Mouse (Mus musculus) midbrain, embryonic 12.5 days (tissue): ENCODE measurements around the gene Irs2. TPM values are rescaled to one million over a fixed set of nuclear protein-coding genes. Genes with fewer than 3 reads are reported as not detected.

Experiments
- ATAC-seq: fragments of 200-750 bp; cut with Nextera tagmentation; 2 replicates; pipeline ENCODE4 v1.8.0; 2017; ENCODE audit warnings: low read depth, moderate TSS enrichment, moderate library complexity; ENCODE audit not compliant: low FRiP score
- H3K27ac ChIP-seq: fragments of 300-500 bp; sonication (generic); replicated peaks from 2 replicates; pipeline ENCODE4 v1.5.1; 2016; ENCODE audit warnings: mild to moderate bottlenecking
- H3K27me3 ChIP-seq: fragments of 300-500 bp; sonication (generic); 2 replicates; pipeline ENCODE4 v1.6.1; 2016; ENCODE audit warnings: mild to moderate bottlenecking
- H3K36me3 ChIP-seq: fragments of 300-500 bp; sonication (generic); 2 replicates; pipeline ENCODE4 v1.6.1; 2016
- H3K4me1 ChIP-seq: fragments of 300-500 bp; sonication (generic); 2 replicates; pipeline ENCODE4 v1.6.1; 2016
- H3K4me2 ChIP-seq: fragments of 300-500 bp; sonication (generic); replicated peaks from 2 replicates; pipeline ENCODE4 v1.6.1; 2016; ENCODE audit warnings: mild to moderate bottlenecking, moderate library complexity
- H3K4me3 ChIP-seq: fragments of 300-500 bp; sonication (generic); 2 replicates; pipeline ENCODE4 v1.5.1; 2016; ENCODE audit warnings: mild to moderate bottlenecking
- H3K9ac ChIP-seq: fragments of 300-500 bp; sonication (generic); replicated peaks from 2 replicates; pipeline ENCODE4 v1.6.1; 2016; ENCODE audit warnings: mild to moderate bottlenecking, moderate library complexity
- H3K9me3 ChIP-seq: fragments of 300-500 bp; sonication (generic); 2 replicates; pipeline ENCODE4 v1.6.1; 2016; ENCODE audit warnings: mild to moderate bottlenecking
- WGBS: fragments of 180-500 bp; shearing (Covaris S2); methylation state at CpG from one replicate; pipeline ENCODE4 v1.1.7; 2016; 5-methylcytosine and 5-hydroxymethylcytosine counted together
- polyA plus RNA-seq: library from polyadenylated mRNA; unstranded; fragments of >200 nt; fragmentation: Nextera tagmentation; extraction: Ambion mirVana; gene quantifications from 2 replicates; pipeline ENCODE4 v1.2.1, GENCODE M21; 2016

The Irs2 gene
- polyA plus RNA-seq, 1 experiment from 2014 or later = 7.9 TPM

GRCm38 (mm10) chr8:10964511-10965099 is 43.7 kb downstream of the Irs2 start:
- H3K36me3 ChIP-seq = no peaks in the 10 kb centered on the region
- H3K9me3 ChIP-seq = no peaks in the 10 kb centered on the region
- H3K4me3 ChIP-seq = no peak overlapping the region
- peaks cover 56% of the 10 kb centered on the region for H3K4me1 ChIP-seq
- no peak overlapping the region for H3K4me2 ChIP-seq
- no peak overlapping the region for H3K9ac ChIP-seq
- ATAC-seq = no peak
- 60% methylated on average over 10 of the region's 10 CpGs for WGBS
- H3K27me3 ChIP-seq = peaks cover 29% of the 10 kb centered on the region
- peak overlapping the region; percentile 52; the same call in 1 of the 2 replicates for H3K27ac ChIP-seq

GRCm38 (mm10) chr8:10961989-10962388 is 46.3 kb downstream of the Irs2 start:
- Histone ChIP-seq H3K9me3 (no peaks in the 10 kb centered on the region), H3K27ac (no peak overlapping the region), H3K4me3 (no peak overlapping the region), H3K9ac (no peak overlapping the region), H3K36me3 (no peaks in the 10 kb centered on the region), H3K27me3 (peaks cover 37% of the 10 kb centered on the region), H3K4me1 (peaks cover 74% of the 10 kb centered on the region), H3K4me2 (no peak overlapping the region)
- WGBS = 18% methylated on average over 8 of the region's 8 CpGs
- ATAC-seq = no peak

- peak overlapping the region; percentile 46 for H3K27ac ChIP-seq
- H3K9ac ChIP-seq = no peak overlapping the region; the same call in 1 of the 2 replicates
- H3K4me3 ChIP-seq = no peak overlapping the region
- H3K27me3 ChIP-seq = peaks cover 31% of the 10 kb centered on the region
- no peaks in the 10 kb centered on the region for H3K9me3 ChIP-seq
- 4% methylated on average over 15 of the region's 15 CpGs for WGBS
- no peaks in the 10 kb centered on the region for H3K36me3 ChIP-seq
- H3K4me2 ChIP-seq = peak overlapping the region; percentile 43
- peaks cover 59% of the 10 kb centered on the region for H3K4me1 ChIP-seq
- ATAC-seq = peak; percentile 82
Observed at GRCm38 (mm10) chr8:10960277-10960819, 47.9 kb downstream of the Irs2 start.

GRCm38 (mm10) chr8:10957292-10957955 is 50.8 kb downstream of the Irs2 start:
- H3K4me2 ChIP-seq = no peak overlapping the region
- H3K4me3 ChIP-seq = no peak overlapping the region
- H3K36me3 ChIP-seq = no peaks in the 10 kb centered on the region
- H3K27ac ChIP-seq = peak overlapping the region; percentile 25; the same call in 1 of the 2 replicates
- H3K27me3 ChIP-seq = peaks cover 32% of the 10 kb centered on the region
- ATAC-seq = no peak
- H3K9me3 ChIP-seq = no peaks in the 10 kb centered on the region
- H3K4me1 ChIP-seq = peaks cover 62% of the 10 kb centered on the region
- H3K9ac ChIP-seq = no peak overlapping the region
- 17% methylated on average over 9 of the region's 9 CpGs for WGBS

- no peak overlapping the region for H3K9ac ChIP-seq
- 22% methylated on average over 11 of the region's 11 CpGs for WGBS
- no peaks in the 10 kb centered on the region for H3K36me3 ChIP-seq
- no peak overlapping the region for H3K27ac ChIP-seq
- H3K4me3 ChIP-seq = no peak overlapping the region
- peaks cover 22% of the 10 kb centered on the region for H3K27me3 ChIP-seq
- H3K4me1 ChIP-seq = peaks cover 35% of the 10 kb centered on the region
- peak; percentile 61 for ATAC-seq
- H3K4me2 ChIP-seq = no peak overlapping the region
- H3K9me3 ChIP-seq = no peaks in the 10 kb centered on the region
Observed at GRCm38 (mm10) chr8:10953346-10954053, 54.8 kb downstream of the Irs2 start.

- peaks cover 28% of the 10 kb centered on the region for H3K4me1 ChIP-seq
- H3K9ac ChIP-seq = no peak overlapping the region
- no peak overlapping the region for H3K27ac ChIP-seq
- 34% methylated on average over 5 of the region's 5 CpGs for WGBS
- no peak overlapping the region for H3K4me2 ChIP-seq
- peaks cover 30% of the 10 kb centered on the region for H3K27me3 ChIP-seq
- H3K4me3 ChIP-seq = no peak overlapping the region
- no peak for ATAC-seq
- H3K9me3 ChIP-seq = no peaks in the 10 kb centered on the region
- H3K36me3 ChIP-seq = no peaks in the 10 kb centered on the region
Observed at GRCm38 (mm10) chr8:10952706-10953105, 55.6 kb downstream of the Irs2 start.

GRCm38 (mm10) chr8:10952235-10952634 is 56.0 kb downstream of the Irs2 start:
- Histone ChIP-seq H3K36me3 (no peaks in the 10 kb centered on the region), H3K9me3 (no peaks in the 10 kb centered on the region), H3K27me3 (peaks cover 34% of the 10 kb centered on the region), H3K9ac (no peak overlapping the region), H3K27ac (no peak overlapping the region), H3K4me1 (peaks cover 24% of the 10 kb centered on the region), H3K4me3 (no peak overlapping the region), H3K4me2 (no peak overlapping the region)
- WGBS = 84% methylated on average over 2 of the region's 2 CpGs
- no peak for ATAC-seq

- H3K9me3 ChIP-seq = no peaks in the 10 kb centered on the region
- no peaks in the 10 kb centered on the region for H3K36me3 ChIP-seq
- no peak overlapping the region for H3K4me2 ChIP-seq
- H3K27ac ChIP-seq = no peak overlapping the region
- peaks cover 27% of the 10 kb centered on the region for H3K4me1 ChIP-seq
- no peak for ATAC-seq
- WGBS = 31% methylated on average over 4 of the region's 4 CpGs
- H3K9ac ChIP-seq = no peak overlapping the region
- H3K4me3 ChIP-seq = no peak overlapping the region
- H3K27me3 ChIP-seq = peaks cover 34% of the 10 kb centered on the region
Observed at GRCm38 (mm10) chr8:10951567-10951966, 56.7 kb downstream of the Irs2 start.

- peak overlapping the region; percentile 9; the same call in 1 of the 2 replicates for H3K4me3 ChIP-seq
- peak overlapping the region; percentile 32; the same call in 1 of the 2 replicates for H3K9ac ChIP-seq
Observed at GRCm38 (mm10) chr8:10945939-10946740, 62.1 kb downstream of the Irs2 start.

GRCm38 (mm10) chr8:10945490-10945889 is 62.8 kb downstream of the Irs2 start:
- H3K4me3 ChIP-seq = no peak overlapping the region
- peak; percentile 64 for ATAC-seq
- no peaks in the 10 kb centered on the region for H3K9me3 ChIP-seq
- H3K36me3 ChIP-seq = no peaks in the 10 kb centered on the region
- 0 out of 2 replicates have a peak overlapping the region, but pooled peaks have one; percentile 30 for H3K27ac ChIP-seq
- 66% methylated on average over 2 of the region's 2 CpGs for WGBS
- H3K4me2 ChIP-seq = no peak overlapping the region
- H3K4me1 ChIP-seq = peaks cover 19% of the 10 kb centered on the region
- H3K9ac ChIP-seq = no peak overlapping the region
- peaks cover 36% of the 10 kb centered on the region for H3K27me3 ChIP-seq

More at GRCm38 (mm10) chr8:10945939-10946740, 62.1 kb downstream of the Irs2 start:
- peaks cover 36% of the 10 kb centered on the region for H3K27me3 ChIP-seq
- no peaks in the 10 kb centered on the region for H3K9me3 ChIP-seq
- H3K27ac ChIP-seq = peak overlapping the region; percentile 60
- H3K4me2 ChIP-seq = peak overlapping the region; percentile 42
- no peaks in the 10 kb centered on the region for H3K36me3 ChIP-seq
- peak; percentile 80 for ATAC-seq
- WGBS = 5% methylated on average over 23 of the region's 23 CpGs
- peaks cover 19% of the 10 kb centered on the region for H3K4me1 ChIP-seq

- H3K27me3 ChIP-seq = peaks cover 30% of the 10 kb centered on the region
- no peak overlapping the region for H3K9ac ChIP-seq
- peaks cover 19% of the 10 kb centered on the region for H3K4me1 ChIP-seq
- no peaks in the 10 kb centered on the region for H3K36me3 ChIP-seq
- no peak overlapping the region for H3K4me3 ChIP-seq
- H3K27ac ChIP-seq = no peak overlapping the region
- no peaks in the 10 kb centered on the region for H3K9me3 ChIP-seq
- no peak overlapping the region for H3K4me2 ChIP-seq
- no peak for ATAC-seq
- 85% methylated on average over 9 of the region's 9 CpGs for WGBS
Observed at GRCm38 (mm10) chr8:10943314-10944060, 64.8 kb downstream of the Irs2 start.
